Mouse (Mus musculus) ES-E14 (cell line): ENCODE measurements around the gene Pnpla3. TPM values are rescaled to one million over a fixed set of nuclear protein-coding genes. Genes with fewer than 3 reads are reported as not detected.
A peak's percentile ranks its signal among the peaks of the same experiment; 100 is the strongest.

Source experiments
- DNase-seq: peaks from one replicate; pipeline ENCODE4 v3.0.0-alpha.2; 2013; ENCODE audit warnings: low read depth, low spot score
- H3K27ac ChIP-seq: 2 replicates; pipeline ENCODE4 v1.5.1; 2012; ENCODE audit warnings: low read depth, mild to moderate bottlenecking, low read length, moderate library complexity, mixed read lengths; ENCODE audit not compliant: poor library complexity, insufficient read depth, severe bottlenecking
- H3K36me3 ChIP-seq: 2 replicates; pipeline ENCODE4 v1.6.1; 2012; ENCODE audit warnings: mild to moderate bottlenecking, low read length, moderate library complexity, mixed read lengths; ENCODE audit not compliant: control insufficient read depth, poor library complexity, insufficient read depth, severe bottlenecking
- H3K4me1 ChIP-seq, 2 experiments: fragments of 150-350 bp in 1 of 2; sonication (generic) in 1 of 2; 2 replicates each; pipeline ENCODE4 v1.6.1; 2012; ENCODE audit warnings: low read length in 2 of 2, mild to moderate bottlenecking in 1 of 2, mixed read lengths in 1 of 2; ENCODE audit not compliant: control insufficient read depth in 2 of 2, insufficient read depth in 2 of 2, poor library complexity in 1 of 2
- H3K4me3 ChIP-seq, 2 experiments: fragments of 150-350 bp in 1 of 2; sonication (generic) in 1 of 2; 2 replicates each; pipeline ENCODE4 v1.5.1; 2012; ENCODE audit warnings: low read length in 2 of 2, low read depth in 1 of 2, mild to moderate bottlenecking in 1 of 2, mixed read lengths in 1 of 2; ENCODE audit not compliant: insufficient read depth in 1 of 2, poor library complexity in 1 of 2, severe bottlenecking in 1 of 2
- H3K9ac ChIP-seq: 2 replicates; pipeline ENCODE4 v1.6.1; 2012; ENCODE audit warnings: low read depth, mild to moderate bottlenecking, low read length, mixed read lengths; ENCODE audit not compliant: poor library complexity, insufficient read depth, severe bottlenecking
- H3K9me3 ChIP-seq: fragments of 150-350 bp; sonication (generic); 2 replicates; pipeline ENCODE4 v1.6.1; 2012; ENCODE audit warnings: low read depth, mild to moderate bottlenecking, low read length; ENCODE audit not compliant: control insufficient read depth, insufficient read depth
- CHD2 ChIP-seq: IDR thresholded peaks from 2 replicates; pipeline ENCODE4 v1.6.1; 2014; ENCODE audit warnings: mild to moderate bottlenecking, low read depth, low read length, inconsistent platforms
- HCFC1 ChIP-seq: IDR thresholded peaks from 2 replicates; pipeline ENCODE4 v1.6.1; 2012; ENCODE audit warnings: low read length, inconsistent platforms, borderline replicate concordance; ENCODE audit not compliant: insufficient read depth
- MAFK ChIP-seq: IDR thresholded peaks from 2 replicates; pipeline ENCODE4 v1.6.1; 2014; ENCODE audit warnings: mild to moderate bottlenecking, low read depth, low read length, inconsistent platforms; ENCODE audit not compliant: insufficient read depth
- ZC3H11A ChIP-seq: IDR thresholded peaks from 2 replicates; pipeline ENCODE4 v1.6.1; 2012; ENCODE audit warnings: low read depth, mild to moderate bottlenecking, inconsistent platforms, low read length, borderline replicate concordance
- ZNF384 ChIP-seq: IDR thresholded peaks from 2 replicates; pipeline ENCODE4 v1.6.1; 2012; ENCODE audit warnings: low read depth, low read length, inconsistent platforms
- in situ Hi-C, 2 experiments: fragments of 600-800 bp; cut with MboI; formaldehyde crosslinking; loops; one replicate each; pipeline ENCODE4 v1.15.1; 2025; ENCODE audit warnings: low sequenced_read_pairs in 2 of 2, inconsistent platforms in 1 of 2; ENCODE audit not compliant: unreplicated experiment in 2 of 2
- total RNA-seq: library from RNA; depleted of rRNA; stranded (reverse); fragments of 300-350 nt; gene quantifications from 2 replicates; pipeline ENCODE4 v1.2.3, GENCODE M21; 2012; rRNA removed

The Pnpla3 gene
- 3.6 and 4.1 TPM in 2 replicates for total RNA-seq

- Histone ChIP-seq H3K9me3 (no peaks in the 10 kb centered on the region), H3K9ac (peak within 1 kb of the TSS; percentile 73), H3K36me3 (no peaks in the 10 kb centered on the region), H3K4me3 (peak within 1 kb of the TSS; percentile 78 to 82), H3K27ac (no peak within 1 kb of the TSS), H3K4me1 (peaks cover 2 to 14% of the 10 kb centered on the region in 2 experiments; a peak in 2 of 4 replicates)
- in situ Hi-C loops = no loop called here
- no peak for TF ChIP-seq ZNF384
- no peak for TF ChIP-seq CHD2
- TF ChIP-seq MAFK = no peak
- TF ChIP-seq ZC3H11A = no peak
- TF ChIP-seq HCFC1 = no peak
- peak; percentile 98 for DNase-seq
Measured at GRCm38 (mm10) chr15:84167600-84167999, at the start of gene Pnpla3. Gene Pnpla3 (plus strand): TSS chr15:84167837.

- no peak overlapping the region for H3K27ac ChIP-seq
- in situ Hi-C loops = no loop called here
- TF ChIP-seq ZC3H11A (no peak), MAFK (no peak), HCFC1 (no peak), CHD2 (no peak), ZNF384 (no peak)
- no peak overlapping the region for H3K4me3 ChIP-seq
- H3K9me3 ChIP-seq = no peaks in the 10 kb centered on the region
- no peak overlapping the region for H3K9ac ChIP-seq
- DNase-seq = peak; percentile 63
- H3K4me1 ChIP-seq = peaks cover 0 to 4% of the 10 kb centered on the region in 2 experiments; a peak in 1 of 4 replicates
- H3K36me3 ChIP-seq = no peaks in the 10 kb centered on the region
Measured at GRCm38 (mm10) chr15:84120612-84121011, 47.0 kb upstream of the Pnpla3 start.

- DNase-seq = no peak
- no peak overlapping the region for H3K9ac ChIP-seq
- in situ Hi-C loops = no loop called here
- no peaks in the 10 kb centered on the region for H3K9me3 ChIP-seq
- peaks cover 0 to 4% of the 10 kb centered on the region in 2 experiments; a peak in 1 of 4 replicates for H3K4me1 ChIP-seq
- no peaks in the 10 kb centered on the region for H3K36me3 ChIP-seq
- TF ChIP-seq ZNF384 (no peak), CHD2 (no peak), MAFK (no peak), HCFC1 (no peak), ZC3H11A (no peak)
- H3K27ac ChIP-seq = no peak overlapping the region
- no peak overlapping the region for H3K4me3 ChIP-seq
Measured at GRCm38 (mm10) chr15:84121036-84121435, 46.6 kb upstream of the Pnpla3 start.

GRCm38 (mm10) chr15:84123075-84123474 is 44.6 kb upstream of the Pnpla3 start, which contains the start of gene Pnpla5:
Gene Pnpla5 (minus strand): TSS chr15:84123175.
- in situ Hi-C loops = no loop called here

More at GRCm38 (mm10) chr15:84123075-84123474, 44.6 kb upstream of the Pnpla3 start, which contains the start of gene Pnpla5:
- Histone ChIP-seq H3K9ac (no peak within 1 kb of the TSS), H3K9me3 (no peaks in the 10 kb centered on the region), H3K4me3 (peak within 1 kb of the TSS; percentile 23 to 32; a peak in 1 of 4 replicates), H3K27ac (no peak within 1 kb of the TSS), H3K4me1 (peaks cover 0 to 5% of the 10 kb centered on the region in 2 experiments; a peak in 1 of 4 replicates), H3K36me3 (no peaks in the 10 kb centered on the region)
- TF ChIP-seq ZNF384 = no peak
- no peak for TF ChIP-seq MAFK
- TF ChIP-seq ZC3H11A = no peak
- no peak for TF ChIP-seq CHD2
- TF ChIP-seq HCFC1 = no peak
- no peak for DNase-seq
